Mouse (Mus musculus) ovary, adult 18-20 months (tissue): Measurements from ENCODE around the gene Usp9x.

Source experiments
- DNase-seq: peaks from one replicate; pipeline ENCODE4 v3.0.0; 2022; ENCODE audit warnings: low spot score, mixed read lengths

The Usp9x gene

DNA sequence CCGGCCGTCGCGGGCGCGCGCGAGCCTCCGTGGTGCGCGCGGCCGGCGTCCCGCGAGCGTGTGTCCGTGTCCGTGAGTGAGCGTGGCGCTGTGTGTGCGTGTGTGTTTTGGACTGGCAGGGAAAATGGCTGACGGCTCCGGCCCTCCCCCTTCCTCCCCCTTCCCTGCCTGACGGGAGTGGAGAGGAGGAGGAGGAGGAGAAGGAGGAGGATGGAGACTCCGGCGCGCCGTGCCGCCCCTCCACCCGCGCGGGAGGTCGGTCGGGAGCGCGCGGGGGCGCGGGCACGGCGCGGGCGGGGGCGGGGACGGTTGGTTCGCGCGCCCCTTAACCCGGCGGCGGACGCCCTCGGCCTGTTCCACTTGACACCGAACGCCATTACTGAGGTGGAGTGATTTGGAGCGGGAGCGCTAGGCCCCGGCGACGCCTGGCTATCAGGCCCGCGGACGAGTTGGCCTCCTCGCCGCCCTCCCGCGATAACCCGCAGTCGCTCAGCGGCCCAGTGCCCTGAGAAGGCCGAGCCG is 1.2 kb downstream of the Usp9x start:
- DNase-seq = peak; percentile 68

DNA sequence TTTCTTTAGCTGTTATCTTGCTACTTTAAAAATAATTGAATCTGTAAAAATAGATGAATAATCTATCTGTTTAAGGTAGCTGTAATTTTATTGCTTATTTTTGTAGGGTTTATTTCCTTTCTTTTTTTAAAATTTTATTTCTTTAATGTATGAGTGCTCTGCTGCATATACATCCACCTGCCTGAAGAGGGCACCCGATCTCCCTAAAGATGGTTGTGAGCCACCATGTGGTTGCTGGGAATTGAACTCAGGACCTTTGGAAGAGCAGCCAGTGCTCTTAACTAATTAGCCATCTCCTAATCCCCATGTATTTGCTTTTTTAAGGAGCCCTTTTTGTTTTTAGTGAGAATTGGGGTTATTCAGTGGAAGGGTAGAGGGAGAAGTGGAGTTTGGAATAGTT is 14.3 kb downstream of the Usp9x start:
- no peak for DNase-seq

DNA sequence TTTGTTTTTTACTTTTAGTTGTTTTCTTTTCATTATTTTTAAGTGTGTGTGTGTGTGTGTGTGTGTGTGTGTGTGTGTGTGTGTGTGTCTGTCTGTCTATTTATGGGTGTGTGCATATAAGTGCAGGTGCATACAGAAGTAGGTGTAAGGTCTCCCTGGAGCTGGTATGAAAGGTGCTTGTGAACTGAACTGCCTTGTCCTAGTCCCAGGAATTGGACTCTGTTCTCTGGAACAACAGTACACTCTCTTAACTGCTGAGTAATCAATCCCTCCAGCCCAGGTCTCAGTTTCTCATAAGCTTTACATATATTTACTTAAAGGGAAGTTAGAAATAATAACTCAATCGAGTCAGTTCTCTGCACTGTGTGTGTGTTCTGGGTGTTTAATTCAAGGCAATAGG is 25.7 kb downstream of the Usp9x start:
- DNase-seq = no peak

DNA sequence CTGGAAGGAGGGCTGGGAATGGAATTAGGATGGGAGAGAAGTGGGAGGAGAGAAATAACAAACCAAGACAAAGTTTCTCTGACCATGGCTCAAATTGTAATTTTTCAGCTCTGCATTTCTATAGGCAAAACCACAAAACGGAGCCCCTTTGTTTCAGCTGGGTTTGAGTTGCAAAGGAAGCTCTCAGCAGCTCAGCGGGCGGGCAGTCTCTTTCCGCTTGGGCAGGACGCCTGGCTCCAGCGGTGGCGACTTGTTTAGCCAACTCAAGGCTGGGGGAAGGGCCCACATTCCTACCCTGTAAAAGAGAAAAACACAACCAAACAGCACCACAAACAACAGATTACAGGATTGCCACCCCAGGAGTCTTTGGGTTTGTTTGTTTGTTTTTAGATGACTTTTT is 135.2 kb downstream of the Usp9x start:
- DNase-seq = no peak

DNA sequence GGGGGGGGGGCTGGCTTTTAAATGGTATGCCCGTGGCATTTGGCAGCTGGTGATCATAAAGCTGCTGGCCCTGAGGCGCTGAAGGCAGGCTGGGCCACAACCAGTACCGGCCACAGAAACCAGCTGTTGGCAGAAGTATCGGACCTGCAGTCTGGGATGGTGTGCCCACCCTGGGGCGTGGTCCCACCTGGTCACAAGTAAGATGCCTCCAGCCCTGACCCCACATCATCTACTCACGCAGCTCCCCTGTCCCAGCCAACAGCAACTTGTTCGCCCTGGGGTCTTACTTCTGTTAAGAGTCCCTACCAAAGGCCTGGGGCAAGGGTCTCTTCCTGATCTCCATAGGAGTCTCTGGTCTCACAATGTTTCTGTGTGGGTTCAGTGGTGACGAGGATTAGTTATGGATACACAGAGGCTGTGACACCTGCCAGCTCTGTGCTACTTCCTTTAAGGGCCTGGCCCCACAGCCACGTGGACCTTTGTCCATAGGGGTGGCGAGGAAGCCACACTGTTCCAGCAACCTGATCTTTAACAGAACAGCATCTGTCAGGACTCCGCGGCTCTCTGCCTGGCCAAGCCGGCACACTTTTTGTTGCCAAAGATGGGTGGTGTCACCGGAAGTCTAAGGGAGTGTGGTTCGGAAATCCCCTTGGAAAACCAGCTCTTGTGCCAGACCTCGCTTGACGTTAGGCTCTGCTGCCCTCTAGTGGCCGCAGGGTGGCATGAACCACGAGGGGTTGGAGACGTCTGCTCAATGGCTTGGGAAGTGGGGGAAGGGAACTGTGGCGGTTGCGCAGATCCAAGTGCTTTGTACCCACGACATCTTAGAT is 136.4 kb downstream of the Usp9x start:
- DNase-seq = peak; percentile 70

DNA sequence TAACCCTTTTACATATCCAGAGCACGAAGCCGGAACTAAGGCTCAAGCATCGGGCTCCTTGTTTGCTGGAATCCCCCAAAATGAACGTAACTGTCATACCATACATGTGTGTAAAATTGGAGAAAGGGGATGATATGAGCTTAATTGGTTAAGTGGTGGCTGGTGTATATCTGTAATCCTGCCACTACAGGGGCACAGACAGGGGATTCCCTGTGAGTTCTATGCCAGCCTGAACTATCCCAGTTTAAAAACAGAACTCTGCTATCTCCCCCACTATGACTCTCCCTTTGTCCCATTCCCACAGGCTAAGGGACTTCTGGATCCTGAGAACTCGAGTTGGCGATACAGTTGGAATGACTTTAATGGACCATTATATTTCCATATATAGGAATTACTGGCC is 137.1 kb downstream of the Usp9x start:
- DNase-seq = no peak

DNA sequence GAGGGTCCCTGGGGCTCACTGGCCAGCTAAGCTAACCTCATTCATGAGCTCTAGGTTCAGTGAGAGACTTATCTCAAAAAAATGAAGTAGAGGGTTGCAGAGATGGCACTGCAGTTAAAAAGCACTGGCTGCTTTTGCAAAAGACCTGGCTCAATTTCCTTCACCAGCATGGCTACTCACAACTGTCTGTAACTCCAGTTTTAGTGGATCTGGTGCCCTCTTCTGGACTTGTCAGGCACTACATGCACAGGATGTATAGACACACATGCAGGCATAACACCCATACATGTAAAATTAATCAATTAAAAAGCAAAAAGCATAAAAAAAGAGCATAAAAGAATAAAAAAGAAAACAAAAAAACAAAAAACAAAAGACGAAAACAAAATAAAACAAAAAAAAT is 143.0 kb downstream of the Usp9x start:
- DNase-seq = no peak
